Mouse (Mus musculus) c-Kit-negative CD71-positive TER-119-positive erythroid progenitor cells, embryonic 14.5 days (primary cell): ENCODE measurements around the gene Uqcc1.

ENCODE experiments used
- DNase-seq: peaks from one replicate; pipeline ENCODE4 v3.0.0-alpha.2; 2013; ENCODE audit warnings: low read depth, low spot score

Gene Uqcc1

DNA sequence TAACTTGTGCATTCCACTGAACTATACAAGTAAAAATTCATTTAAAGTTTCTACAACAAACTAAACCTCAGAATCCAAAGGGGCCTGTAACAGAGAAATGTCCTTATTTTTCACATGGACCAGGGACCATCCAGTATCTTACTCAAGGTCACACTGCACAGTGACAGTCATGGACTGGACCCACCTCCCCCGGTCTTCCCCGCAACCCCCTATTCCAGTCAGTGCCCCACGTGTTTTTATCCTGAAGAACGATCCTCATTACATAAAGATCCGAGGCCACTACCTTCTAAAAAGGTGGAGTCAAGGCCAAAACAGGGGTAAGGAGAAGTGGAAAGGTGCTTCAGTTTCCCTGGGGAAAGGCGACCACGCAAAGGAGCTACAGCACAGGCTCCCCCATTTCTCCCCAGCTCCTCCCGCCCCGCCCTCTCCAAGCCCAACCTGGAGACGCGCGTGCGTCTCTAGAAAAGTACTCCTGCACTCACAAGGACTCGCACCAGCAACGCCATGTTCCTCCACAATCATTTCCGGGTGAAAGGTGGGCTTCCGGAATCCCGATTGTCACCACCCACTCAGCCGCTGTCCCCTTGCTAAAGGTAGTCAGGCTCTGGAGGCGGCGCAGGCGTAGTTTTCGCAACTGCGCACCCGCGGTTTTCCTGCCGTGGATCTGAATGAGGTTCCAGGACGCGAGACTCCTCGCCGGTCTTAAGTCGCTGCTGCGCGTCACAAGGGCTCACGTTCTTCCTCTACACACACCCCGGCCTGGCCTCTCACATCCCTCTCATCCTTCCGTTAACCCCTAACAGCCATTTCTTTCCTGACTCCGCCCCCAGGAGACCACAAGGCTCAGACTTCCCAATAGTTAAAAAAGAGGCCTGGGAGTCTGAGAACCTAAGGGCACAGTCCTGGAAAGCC, at the start of gene Uqcc1:
Gene Uqcc1, minus strand, starts transcription at position 780 of the 912 bp plus-strand sequence.
- DNase-seq = peak; percentile 74

DNA sequence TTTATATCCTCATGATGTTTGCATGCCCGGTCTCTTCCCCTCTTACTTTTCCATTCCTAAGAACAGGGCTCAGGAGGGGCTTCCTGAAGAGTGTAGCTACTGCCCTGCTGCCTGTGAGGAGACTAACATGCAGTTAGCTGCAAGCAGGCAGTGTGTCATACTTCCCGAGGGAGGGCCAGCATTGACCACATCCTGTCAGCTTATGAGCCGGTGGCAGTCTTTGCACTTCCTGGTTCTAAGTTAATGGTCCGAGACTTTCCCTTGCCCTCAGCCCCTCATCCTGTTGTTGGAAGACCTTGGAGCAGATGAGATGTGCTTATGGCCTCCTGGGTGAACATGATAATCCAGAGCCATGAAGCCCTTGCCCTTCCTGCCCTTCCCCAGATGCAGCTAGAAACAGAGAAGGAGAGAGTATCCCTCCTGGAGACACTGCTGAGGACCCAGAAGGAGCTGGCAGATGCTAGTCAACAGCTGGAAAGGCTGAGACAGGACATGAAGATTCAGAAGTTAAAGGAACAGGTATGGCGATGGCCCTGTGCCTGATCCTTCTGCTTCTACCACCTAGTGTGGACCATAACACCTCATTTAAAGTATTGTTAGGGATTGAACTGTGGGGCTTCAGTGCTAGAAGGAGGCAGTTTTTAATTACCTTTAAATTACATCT, 49.4 kb upstream of the Uqcc1 start:
- no peak for DNase-seq

DNA sequence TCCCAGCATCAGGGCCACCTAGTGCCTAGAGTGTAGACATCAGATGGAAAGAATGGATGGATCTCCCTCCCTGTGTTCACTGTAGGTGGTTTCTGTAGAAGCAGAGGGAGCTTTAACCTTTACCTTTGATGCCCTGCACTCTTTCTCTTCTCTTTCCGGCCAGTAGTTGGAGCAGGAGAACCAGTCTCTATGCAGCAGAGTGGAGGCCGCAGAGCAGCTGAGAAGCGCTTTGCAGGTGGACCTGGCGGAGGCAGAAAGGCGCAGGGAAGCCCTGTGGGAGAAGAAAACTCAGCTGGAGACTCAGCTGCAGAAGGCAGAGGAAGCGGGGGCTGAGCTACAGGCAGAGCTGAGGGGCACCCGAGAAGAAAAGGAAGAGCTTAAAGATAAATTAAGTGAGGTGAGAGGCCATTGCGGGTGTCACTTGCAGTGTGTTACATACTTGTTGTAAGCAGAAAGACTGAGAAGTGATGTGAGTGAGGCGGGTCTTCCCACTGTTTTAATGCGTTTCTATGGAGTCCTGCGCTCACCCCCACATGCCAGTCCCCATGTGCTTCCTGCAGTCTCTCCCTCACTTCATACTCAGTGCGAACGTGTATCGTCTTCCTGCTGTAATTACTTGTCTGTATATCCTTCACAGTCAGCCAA, 44.1 kb upstream of the Uqcc1 start:
- no peak for DNase-seq

DNA sequence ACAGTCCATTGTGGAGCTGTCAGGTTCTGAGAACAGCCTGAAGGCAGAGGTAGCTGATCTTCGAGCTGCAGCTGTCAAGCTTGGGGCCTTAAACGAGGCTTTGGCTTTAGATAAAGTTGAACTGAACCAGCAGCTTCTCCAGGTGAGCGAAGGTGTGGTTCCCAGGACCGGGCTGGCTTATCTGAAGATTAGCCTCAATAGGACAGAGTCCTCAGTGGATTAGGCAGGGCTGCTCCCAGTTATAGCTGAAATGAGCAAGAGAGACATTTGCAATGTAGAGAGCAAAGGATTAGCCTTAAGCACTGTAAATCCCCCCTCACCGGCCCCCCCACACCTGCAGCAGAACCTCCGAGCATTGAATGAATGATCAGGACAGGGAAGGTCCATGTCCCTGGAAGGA, 43.2 kb upstream of the Uqcc1 start:
- DNase-seq = no peak

DNA sequence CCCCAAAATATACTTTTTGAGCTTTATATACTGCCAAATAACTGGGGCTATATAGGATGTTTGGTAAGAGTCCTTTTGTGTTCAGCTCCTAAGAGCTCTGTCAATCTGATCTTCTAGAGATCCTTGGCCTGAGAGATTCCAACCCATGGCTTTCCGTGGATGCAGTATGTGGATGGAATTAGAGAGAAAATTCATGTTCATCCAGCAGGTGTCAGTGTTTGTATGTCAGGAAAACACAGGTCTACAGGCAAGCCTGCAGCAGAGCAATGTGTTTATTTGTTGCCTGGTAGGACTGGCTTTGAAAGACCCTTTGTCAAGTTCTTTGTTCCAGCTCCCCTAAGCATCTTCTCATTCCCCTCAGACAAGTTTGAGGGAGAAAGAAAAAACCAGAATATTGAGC, 32.9 kb upstream of the Uqcc1 start:
- DNase-seq = no peak

DNA sequence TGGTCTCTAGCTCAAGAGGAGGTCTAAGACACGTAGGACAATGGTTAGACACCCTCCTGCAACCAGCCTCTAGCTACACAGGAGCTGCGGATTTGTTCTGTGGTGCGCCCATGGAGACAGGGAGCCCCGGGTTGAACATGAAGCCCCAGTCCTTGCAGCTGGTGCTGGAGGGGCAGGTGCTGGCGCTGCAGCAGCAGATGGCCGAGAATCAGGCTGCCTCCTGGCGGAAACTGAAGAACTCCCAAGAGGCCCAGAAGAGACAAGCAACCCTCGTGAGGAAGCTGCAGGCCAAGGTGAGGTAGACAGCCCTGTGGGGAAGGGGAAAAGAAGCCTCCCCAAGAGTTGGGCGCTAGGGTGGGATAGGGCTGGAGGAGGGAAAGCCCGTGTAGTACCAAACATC, 31.8 kb upstream of the Uqcc1 start:
- DNase-seq = no peak

DNA sequence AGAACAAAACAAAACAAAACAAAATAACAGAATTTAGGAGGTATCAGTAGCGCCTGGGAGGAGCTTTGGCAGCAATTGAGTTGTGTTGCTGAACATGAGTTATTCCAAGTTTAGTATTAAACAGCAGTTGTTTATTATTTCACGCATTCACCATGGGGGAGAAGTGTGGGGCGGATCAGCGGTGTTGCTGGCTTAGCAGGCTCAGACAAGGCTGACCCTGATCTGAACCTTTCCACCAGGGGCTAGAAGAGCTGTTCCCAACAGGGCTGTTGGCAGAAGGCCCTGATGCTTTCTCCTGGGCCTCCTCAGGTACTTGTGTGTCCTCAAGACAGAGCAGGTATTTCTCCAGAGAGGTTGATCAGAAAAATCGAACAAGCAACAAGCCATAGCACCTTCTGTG, 29.9 kb upstream of the Uqcc1 start:
- DNase-seq = no peak

DNA sequence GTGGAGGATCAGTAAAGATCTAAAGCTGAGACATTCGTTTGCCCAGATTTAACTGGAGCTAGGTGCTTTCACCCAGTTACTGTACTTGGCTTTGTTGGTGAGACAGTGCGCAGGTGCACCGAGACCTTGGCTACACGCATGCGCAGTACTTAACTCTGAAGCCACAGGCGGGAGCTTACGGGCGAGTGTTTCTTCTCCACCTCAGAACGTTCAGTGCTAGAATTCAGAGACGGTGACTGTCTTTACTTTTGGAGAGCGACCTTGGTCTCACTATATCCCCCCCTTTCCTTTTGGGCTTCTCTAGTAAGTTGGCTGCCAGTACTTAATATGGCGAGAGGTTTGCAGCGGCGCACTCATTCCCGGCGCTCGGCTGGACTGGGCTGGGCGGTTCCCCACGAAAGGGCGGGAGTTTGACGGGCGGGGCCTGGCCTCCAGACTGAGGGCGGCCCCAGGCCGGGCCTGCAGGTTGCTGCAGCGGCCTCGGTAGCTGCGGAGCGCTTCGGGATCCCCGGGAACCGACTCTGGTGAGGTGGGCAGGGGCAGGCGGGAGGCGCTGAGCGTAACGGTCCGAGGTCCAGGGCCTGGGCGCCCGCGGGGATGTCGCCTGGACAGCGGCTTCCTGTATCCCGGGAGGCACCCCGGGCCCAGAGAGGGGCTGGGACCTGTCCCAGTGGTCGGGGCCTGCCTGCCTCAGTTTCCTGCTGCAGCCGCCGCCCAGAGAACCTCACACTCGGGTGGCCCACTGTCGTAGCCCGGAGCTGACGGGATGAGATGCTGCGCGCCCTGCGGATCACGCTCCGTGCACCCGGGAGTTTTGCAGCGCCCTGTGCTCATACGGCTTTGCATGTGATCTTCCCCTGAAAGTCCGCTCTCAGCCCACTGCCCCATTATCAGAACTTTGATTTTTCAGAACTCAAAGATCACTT, 26.3 kb upstream of the Uqcc1 start, which contains the start of gene Cep250:
Gene Cep250, plus strand, starts transcription at position 325 of the 926 bp plus-strand sequence.
- peak; percentile 86 for DNase-seq

DNA sequence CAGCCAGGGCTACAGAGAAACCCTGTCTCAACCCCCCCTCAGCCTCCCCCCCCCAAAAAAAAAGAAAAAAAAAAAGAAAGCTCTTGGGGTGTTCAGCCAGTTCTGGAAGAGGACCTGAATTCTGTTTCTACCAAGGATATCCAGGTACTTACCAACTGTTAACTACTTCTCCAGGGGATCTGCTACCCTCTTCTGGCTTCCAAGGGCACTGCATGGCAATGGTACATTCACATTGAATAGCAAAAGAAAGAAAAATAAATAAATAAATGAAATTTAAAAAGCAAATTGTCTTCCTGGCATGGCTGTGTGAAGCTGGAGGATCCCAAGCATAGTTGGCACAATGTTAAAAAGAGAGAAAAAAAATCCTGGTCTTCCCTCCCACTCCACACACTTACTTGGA, 21.9 kb upstream of the Uqcc1 start:
- no peak for DNase-seq

DNA sequence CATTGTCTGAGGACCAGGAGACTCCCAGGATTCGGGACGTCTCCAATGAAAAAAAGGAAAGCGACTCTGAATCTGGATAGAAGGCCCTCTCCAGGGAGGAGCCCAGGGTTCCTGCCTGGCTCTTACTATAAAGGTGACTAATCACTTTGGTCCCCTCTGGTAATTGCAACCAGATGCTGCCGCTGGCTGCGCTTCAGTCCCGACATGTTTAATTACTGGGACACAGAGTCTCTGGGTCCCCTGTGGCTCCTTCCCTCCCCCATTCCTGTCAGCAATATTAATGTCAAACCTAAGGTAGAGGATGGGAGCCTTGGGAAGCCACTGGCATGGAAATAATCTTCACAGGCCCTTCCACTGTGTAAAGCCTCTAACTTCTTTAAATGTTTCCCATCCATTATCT, 19.3 kb upstream of the Uqcc1 start:
- DNase-seq = no peak

DNA sequence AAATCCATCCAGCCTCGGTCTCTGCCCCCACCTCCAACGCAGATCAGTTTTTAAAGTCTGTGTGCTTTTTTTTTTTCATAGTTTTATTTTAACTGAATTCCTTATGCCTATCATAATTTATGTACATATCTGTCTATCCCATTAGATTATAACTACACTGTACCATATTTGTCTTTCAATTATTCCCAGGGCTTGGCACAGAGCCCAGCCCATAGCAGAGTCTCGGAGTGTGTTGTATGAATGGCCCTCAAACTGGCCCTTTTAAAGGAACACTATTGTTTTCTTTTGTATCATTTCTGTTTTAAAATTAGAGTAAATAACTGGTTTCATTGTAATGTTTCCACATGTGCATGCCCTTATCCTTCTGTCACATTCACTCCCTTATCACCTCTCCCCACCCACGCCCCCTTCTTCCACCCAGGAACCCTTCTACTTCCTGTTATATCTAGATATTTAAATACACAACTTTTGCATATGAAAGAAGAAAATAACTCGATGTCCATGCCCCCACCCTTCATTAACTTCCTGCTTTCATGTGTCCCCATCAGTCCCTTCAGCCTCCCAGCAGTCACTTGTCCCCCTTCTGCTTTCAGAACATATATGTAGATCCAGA, 17.4 kb upstream of the Uqcc1 start:
- no peak for DNase-seq

DNA sequence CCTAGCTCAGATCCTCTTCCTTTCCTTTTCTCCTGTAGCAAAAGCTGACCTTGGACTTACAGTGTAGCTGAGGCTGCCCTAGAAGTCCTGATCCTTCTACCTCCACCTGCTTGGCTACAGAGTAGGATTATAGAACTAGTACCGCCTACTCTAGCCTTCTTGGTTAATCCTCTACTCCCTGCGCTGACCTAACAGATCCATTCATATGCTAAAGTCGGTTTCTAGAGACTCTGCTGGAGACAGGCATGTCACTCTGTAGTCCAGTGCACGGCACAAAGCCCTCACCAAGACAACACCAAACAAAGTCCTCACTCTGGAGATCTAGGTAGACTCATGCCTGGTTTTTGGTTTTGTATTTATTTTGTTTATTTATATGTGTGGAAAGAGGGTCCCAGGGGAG, 16.4 kb upstream of the Uqcc1 start:
- DNase-seq = no peak

DNA sequence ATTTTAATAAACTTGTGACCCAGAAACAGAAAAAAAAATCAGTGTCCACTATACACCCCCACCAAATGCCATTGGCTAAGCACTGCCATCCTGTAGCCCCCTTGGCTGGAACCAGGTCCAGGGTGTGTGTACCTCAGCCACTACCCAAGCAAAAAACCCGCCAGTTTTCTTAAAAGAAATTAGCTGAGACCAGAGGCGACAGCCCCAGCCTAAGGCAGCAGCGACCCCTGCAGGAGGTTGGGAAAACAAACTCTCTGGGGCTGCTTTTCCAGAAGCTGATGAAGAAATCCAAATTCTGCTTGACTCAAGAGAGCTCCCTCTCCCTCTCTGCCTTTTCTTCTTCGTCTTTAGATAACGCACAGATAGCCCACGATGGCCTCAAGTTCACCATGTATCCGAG, 16.0 kb upstream of the Uqcc1 start:
- DNase-seq = no peak

DNA sequence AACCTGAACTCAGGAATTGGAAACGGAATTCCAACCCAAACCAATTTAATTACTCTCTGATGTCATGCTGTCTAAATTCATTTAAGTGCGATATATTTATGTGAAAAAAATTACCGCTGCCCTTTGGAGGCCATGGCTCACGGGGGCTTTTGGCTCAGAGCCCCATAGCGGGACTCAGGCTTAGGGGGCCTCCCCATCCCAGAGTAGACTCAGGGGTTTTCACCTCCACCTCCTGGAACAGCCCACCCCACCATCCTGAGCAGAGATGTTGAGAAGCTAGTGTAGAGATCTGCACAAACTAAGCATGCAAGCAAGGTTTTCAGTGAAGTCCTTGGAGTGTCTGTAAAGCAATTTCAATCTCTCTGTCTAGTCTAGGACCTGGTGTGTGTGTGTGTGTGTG, 15.5 kb upstream of the Uqcc1 start:
- DNase-seq = no peak

DNA sequence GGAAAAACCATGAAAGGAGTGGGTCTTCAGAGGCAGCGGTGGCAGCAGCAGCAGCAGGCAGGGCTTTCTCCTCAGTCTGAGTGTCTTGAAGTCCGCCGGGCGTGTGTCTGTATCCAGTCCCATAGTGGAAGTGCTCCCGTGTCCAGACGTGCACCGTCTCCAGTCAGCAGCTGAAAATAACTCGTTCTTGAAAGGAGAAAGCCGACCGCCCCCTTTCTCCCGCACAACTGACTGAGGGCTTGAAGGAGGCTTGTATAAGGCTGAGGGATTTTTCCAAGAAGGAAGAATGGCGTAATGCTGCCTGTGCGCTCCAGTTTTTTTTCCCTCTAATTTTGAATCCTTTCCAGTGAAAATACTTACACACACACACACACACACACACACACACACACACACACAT, 15.0 kb upstream of the Uqcc1 start, which contains the start of gene Gdf5:
Gene Gdf5, minus strand, starts transcription at position 244 of the 400 bp plus-strand sequence.
- no peak for DNase-seq

DNA sequence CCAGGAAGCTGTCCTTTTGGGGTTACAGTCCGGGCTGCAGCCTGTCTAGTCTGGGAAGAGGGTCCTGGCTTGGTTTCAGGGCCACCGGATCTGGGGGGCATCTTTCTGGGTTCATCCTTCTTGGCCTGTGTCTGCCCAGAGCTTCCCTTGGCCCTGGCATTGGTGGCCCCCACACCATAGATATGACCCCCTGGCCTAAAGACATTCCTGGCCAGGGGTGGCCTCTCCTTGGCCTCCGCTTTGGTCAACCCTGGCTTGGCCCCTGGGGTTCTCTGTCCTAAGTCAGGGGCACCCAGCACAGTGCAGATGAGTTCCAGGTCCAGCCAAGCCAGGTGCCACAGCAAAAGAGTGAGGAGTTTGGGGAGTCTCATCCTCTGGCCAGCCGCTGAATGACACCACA, 14.6 kb upstream of the Uqcc1 start:
- DNase-seq = no peak

DNA sequence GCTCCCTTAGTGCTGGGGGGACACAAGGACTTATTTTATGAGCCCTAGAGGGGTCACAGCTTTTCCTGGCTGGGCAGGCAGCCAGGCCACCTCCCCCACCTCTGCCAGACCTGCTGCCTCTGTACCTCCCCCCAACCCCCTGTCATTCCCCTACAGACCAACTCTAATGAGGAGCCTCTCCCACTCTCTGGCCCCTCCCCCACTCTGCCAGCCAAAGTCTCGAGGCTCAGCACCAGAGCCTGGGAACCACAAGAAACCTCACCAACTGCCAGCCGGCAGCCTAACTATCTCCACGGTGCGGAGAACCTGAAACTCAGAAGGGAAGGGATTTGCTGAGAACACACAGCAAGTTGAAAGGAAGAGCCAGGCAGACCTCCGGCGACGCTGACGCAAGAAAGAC, 13.4 kb upstream of the Uqcc1 start:
- DNase-seq = no peak

DNA sequence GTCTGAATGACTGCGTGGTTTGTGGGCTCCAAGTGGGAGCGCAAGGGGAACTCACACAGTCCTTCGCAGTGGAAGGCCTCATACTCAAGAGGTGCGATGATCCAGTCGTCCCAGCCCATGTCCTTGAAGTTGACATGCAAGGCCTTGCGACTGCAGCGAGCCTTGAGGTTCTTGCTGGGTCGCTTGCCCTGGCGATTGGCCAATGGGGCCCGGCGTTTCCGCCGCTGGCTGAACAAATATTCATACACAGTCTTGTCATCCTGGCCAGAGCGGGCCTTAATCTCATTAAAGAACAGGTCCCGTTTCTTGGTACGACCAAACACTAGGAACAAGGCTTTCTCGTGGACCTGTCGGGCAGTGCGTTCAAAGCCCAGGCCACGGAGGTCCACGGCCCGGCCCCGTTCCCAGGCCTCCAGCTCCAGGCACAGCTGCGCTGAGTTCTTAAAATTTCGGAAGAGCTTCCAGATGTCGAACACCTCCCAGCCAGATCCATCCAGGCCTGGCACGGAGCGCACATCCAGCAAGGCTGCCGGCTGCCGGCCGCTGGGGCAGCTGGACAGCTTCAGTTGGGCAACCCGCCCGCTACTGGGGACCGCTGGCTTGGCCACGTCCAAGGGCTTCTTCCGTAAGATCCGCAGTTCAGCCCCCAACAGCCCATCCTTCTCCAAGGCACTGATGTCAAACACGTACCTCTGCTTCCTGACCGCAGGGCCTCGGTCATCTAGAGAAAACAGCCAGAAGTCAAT, 11.8 kb upstream of the Uqcc1 start:
- no peak for DNase-seq

DNA sequence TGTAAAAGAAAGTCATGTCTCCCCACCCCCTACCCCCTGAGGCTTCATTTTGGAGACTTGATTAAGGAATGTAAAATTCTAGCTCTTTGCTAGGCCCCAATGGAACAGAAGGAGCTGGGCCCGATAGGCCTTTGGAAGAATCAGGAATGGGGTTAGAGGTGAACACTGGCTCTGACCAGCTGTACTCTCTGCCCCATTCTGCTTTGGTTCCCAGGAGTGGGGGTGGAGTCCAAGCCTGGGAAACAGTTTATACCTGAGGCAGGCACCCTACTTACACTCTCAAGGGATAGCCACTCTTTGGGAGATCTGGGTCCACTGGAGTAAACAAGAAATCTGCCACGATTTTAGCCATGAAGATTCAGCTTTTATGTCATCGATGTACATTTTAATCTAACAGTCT, 10.6 kb upstream of the Uqcc1 start, which contains the start of gene Gm15557:
Gene Gm15557, plus strand, starts transcription at position 48 of the 400 bp plus-strand sequence.
- DNase-seq = no peak

DNA sequence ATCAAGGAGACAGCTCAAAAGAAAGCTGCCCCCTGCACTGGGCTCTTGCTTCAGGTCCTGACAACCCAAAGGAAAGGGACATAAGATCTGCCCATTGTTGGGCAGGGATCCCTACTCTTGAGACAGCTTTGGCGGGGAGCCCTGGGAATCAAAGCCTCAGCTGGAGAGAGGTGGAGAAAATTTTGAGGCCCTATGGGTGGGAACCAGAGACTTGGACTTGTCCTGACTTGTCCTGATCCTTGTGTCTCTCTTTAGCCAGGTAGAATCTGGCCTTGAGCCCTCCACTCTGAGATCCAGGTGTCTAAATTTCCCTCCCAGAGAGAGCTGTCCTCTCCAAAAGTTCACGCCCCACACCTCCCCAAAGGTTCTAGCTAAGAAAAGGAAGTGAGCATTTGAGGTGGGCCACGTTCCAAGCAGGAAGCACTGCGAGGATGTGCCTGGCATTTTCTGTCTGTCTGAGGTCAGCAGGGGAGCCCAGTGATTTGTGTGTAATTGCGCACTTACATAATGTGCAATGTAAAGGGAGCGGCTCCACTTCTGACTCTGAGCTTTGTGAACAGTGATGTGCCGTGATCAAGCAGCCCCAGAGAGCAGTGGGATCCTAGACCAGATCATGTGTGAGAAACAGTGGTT, 9.9 kb upstream of the Uqcc1 start:
- no peak for DNase-seq
